Mouse (Mus musculus) inflammation-experienced regulatory T-cells, adult 6 months (primary cell): ENCODE data around the gene Stxbp5. TPM values are rescaled to one million over a fixed set of nuclear protein-coding genes. Genes with fewer than 3 reads are reported as not detected.
A peak's percentile ranks its signal among the peaks of the same experiment; 100 is the strongest.

Experiments used
- ATAC-seq: one replicate; pipeline ENCODE4 v1.8.0; 2017
- polyA plus RNA-seq, 3 experiments: library from polyadenylated mRNA; unstranded; fragments of 100-300 nt; shearing (Covaris generic); gene quantifications; one replicate each; pipeline ENCODE4 v1.2.1; 2017

The Stxbp5 gene
- polyA plus RNA-seq, 3 experiments from 2014 or later = 7.7 to 13.2 (median 13.0) TPM

GRCm38 (mm10) chr10:9857850-9858249 is 43.0 kb downstream of the Stxbp5 start:
- ATAC-seq = no peak

- ATAC-seq = no peak
Observed at GRCm38 (mm10) chr10:9856792-9857191, 44.1 kb downstream of the Stxbp5 start.

- no peak for ATAC-seq
Observed at GRCm38 (mm10) chr10:9846408-9846807, 54.5 kb downstream of the Stxbp5 start.

GRCm38 (mm10) chr10:9839408-9839807 is 61.5 kb downstream of the Stxbp5 start:
- no peak for ATAC-seq

GRCm38 (mm10) chr10:9834986-9835385 is 65.9 kb downstream of the Stxbp5 start:
- ATAC-seq = no peak

- ATAC-seq = no peak
Observed at GRCm38 (mm10) chr10:9832937-9833336, 67.9 kb downstream of the Stxbp5 start.

GRCm38 (mm10) chr10:9829744-9830143 is 71.1 kb downstream of the Stxbp5 start:
- ATAC-seq = no peak

GRCm38 (mm10) chr10:9821299-9821698 is 79.6 kb downstream of the Stxbp5 start:
- ATAC-seq = peak; percentile 94

- no peak for ATAC-seq
Observed at GRCm38 (mm10) chr10:9818574-9818973, 82.3 kb downstream of the Stxbp5 start.

GRCm38 (mm10) chr10:9813926-9814325 is 87.0 kb downstream of the Stxbp5 start:
- no peak for ATAC-seq

- no peak for ATAC-seq
Observed at GRCm38 (mm10) chr10:9807596-9807995, 93.3 kb downstream of the Stxbp5 start.

- ATAC-seq = no peak
Observed at GRCm38 (mm10) chr10:9805341-9805740, 95.5 kb downstream of the Stxbp5 start.

- no peak for ATAC-seq
Observed at GRCm38 (mm10) chr10:9803126-9803525, 97.8 kb downstream of the Stxbp5 start.

- no peak for ATAC-seq
Observed at GRCm38 (mm10) chr10:9801571-9801970, 99.3 kb downstream of the Stxbp5 start.

GRCm38 (mm10) chr10:9799085-9799484 is 101.8 kb downstream of the Stxbp5 start:
- no peak for ATAC-seq

GRCm38 (mm10) chr10:9796429-9796828 is 104.5 kb downstream of the Stxbp5 start:
- no peak for ATAC-seq

GRCm38 (mm10) chr10:9794429-9794828 is 106.5 kb downstream of the Stxbp5 start:
- ATAC-seq = no peak

- ATAC-seq = no peak
Observed at GRCm38 (mm10) chr10:9790947-9791346, 109.9 kb downstream of the Stxbp5 start.

- ATAC-seq = no peak
Observed at GRCm38 (mm10) chr10:9786461-9786860, 114.4 kb downstream of the Stxbp5 start.

- ATAC-seq = no peak
Observed at GRCm38 (mm10) chr10:9785651-9786050, 115.2 kb downstream of the Stxbp5 start.

GRCm38 (mm10) chr10:9779864-9780263 is 121.0 kb downstream of the Stxbp5 start:
- no peak for ATAC-seq

GRCm38 (mm10) chr10:9770261-9770660 is 130.6 kb downstream of the Stxbp5 start:
- no peak for ATAC-seq

- ATAC-seq = no peak
Observed at GRCm38 (mm10) chr10:9763831-9764230, 137.0 kb downstream of the Stxbp5 start.

GRCm38 (mm10) chr10:9760264-9760663 is 140.6 kb downstream of the Stxbp5 start:
- no peak for ATAC-seq

GRCm38 (mm10) chr10:9756546-9756945 is 144.3 kb downstream of the Stxbp5 start:
- no peak for ATAC-seq
